Mouse (Mus musculus) gastrocnemius, adult 18-20 months (tissue): ENCODE data around the gene Anp32e. TPM values are rescaled to one million over a fixed set of nuclear protein-coding genes. Genes with fewer than 3 reads are reported as not detected.
"Not testable (repeated sequence)": the region's sequence is repeated elsewhere in the genome, so short reads cannot be mapped to it uniquely, and the experiment has no call there.

Experiments used
- DNase-seq: peaks from one replicate; pipeline ENCODE4 v3.0.0; 2021; ENCODE audit warnings: low spot score
- total RNA-seq, 2 experiments: library from RNA; stranded (reverse); gene quantifications; 2 replicates each; pipeline ENCODE4 v1.2.3; 2021

Gene Anp32e
- total RNA-seq, 2 experiments from 2014 or later = 75.9 to 97.2 TPM

DNA sequence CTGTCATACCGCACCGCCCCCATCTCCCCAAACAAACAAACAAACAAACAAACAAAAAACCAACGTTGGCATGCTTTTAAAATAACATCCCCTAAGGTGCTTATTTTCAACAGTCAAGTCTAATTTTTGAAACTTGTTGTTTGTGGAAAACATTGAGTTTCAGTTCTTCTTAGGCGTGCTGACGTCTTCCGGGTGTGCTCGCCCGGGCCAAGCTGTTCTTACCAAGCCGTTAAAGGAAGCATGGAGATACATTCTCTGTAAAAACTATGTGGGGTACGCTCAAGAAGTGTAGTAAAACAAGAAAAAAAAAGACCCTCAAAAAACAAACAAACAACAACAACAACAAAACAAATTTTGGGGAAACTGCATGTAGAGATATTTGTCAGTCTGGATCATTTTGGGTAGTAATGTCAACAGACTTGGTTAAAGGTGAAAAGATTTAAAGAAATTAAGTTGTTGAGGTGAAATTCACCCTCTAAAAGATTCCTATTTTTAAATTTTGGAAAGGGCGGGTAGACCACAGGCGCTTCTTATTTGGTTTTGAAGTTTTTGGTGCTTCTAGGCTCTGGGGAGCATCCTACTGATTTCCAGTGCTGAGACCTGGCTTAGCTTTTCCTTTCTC lies 43.3 kb downstream of the Anp32e start:
- no peak for DNase-seq

DNA sequence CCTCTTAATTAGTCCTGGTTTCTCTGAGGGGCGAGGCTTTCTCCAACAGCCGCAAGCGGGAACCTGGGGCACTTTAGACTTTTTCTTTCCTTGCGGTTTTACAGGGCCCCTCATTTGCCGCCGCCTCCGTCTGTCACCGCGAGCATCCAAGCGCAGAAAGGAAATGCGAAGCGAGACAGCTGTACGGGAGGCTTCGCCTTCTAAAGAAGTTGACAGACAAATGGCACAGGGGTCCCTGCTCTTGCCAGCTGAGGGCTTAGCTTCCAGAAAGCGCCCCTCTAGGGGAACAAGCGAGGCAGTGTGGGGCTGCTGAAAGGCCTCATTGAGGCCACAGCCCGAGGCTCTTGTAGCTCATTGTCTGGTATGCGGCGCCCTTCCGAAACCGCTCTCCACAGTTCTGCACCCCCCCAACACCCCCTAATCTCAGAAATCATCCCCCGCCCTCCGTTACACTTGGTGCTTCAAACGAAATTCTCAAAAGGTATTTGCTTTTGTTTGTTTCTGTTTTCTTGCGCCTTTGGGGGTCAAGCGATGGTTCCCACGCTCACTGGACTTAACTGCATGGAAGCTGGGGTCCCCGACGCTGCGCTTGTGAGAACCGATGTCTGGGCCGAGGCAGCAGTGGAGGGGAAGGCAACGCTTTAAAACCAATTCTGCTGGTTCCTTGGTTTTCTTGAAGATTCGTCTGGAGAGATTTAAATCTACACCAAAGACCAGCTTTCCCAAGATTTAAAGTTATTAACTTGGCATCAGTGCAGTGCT lies 44.0 kb downstream of the Anp32e start:
- no peak for DNase-seq

DNA sequence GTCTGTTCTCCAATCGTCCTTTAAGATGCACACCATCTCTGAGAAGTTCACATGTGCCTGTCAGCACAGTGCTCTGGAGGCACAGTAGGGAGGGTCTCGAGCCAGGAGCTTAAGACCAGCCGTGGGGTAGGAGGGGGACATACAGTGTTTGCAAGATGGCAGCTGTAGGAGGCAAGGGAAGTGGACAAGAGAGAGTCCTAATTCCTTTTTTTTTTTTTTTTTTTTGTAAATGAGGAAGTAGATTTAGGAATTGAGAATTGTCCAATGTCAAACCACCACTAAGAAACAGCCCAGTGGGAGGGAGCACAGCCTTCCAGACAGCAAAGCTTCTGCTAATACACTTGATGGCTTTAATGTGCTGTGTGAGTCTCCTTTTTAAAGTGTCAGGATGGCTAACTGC lies 48.0 kb downstream of the Anp32e start:
- DNase-seq = no peak

- not testable (repeated sequence) for DNase-seq
Measured at GRCm38 (mm10) chr3:95977587-95977986, 48.5 kb downstream of the Anp32e start.

DNA sequence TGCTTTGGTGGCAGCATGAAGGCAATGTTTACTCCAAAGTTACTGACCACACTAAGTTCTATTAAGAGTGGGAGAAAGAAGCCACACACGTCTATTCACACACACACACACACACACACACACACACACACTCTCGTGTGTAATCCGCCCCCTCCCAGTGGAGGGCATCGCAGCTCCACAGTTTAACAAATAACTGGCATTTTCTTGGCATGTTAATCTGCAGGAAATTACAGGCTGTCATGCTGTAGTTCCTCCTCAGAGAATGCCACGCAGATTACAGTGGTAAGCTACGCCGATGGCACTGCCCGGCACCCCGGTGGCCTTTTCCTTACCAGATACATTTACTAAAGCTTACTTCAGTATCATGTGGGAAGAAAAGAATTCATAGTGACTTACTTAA lies 49.2 kb downstream of the Anp32e start:
- no peak for DNase-seq

GRCm38 (mm10) chr3:95980276-95980970 lies 51.4 kb downstream of the Anp32e start:
- DNase-seq = no peak

DNA sequence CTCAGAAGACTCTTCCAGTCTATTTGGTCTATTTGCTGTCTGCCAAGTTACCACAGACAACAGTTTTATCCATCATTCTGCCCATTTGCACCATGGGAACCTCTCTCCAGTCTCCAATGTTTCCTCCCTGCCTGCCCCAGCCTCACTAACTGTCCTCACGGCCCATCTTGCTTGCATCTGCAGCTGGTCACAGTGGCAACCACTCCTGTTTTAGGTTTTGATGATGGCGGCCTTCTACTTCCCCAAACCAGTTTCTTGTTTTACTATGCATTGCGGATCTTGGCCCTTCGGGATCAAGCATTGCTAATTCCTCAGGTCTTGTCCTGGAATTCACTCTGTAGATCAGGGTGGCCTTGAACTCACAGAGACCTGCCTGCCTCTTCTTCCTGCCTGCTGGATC lies 53.1 kb downstream of the Anp32e start:
- DNase-seq = no peak

GRCm38 (mm10) chr3:95985209-95986000 lies 56.4 kb downstream of the Anp32e start:
- peak; percentile 55 for DNase-seq

DNA sequence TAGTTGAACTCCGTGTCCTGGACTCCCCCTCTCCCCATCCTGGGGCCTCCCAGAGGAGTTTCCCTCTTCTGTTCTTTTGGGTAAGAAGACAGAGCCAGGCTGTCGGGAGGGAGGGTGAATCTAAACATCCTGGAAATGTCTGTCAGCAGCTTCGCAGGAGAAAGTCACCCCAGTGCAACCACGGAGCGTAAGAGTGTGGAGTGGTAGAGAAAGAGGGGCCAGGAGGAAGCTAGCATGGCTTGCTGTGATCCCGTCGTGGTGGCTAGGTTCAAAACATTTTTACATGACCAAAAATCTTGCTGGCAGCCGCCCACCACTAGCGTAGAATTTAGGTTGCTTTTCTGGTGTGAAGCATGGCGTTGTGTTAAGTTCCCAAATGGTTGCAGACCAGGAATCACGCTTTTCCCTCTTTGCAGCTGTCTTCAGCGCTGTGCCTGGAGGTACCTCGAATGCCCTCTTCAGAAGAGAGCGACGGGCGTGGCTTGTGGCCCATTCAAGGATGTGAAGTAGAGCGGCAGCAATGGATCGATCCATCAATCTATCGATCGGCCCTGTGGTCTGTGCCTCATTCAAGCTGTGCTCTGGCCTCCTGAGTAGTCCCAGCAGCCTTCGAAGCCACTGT lies 57.1 kb downstream of the Anp32e start:
- DNase-seq = peak; percentile 34

- no peak for DNase-seq
Measured at GRCm38 (mm10) chr3:95986984-95987383, 57.9 kb downstream of the Anp32e start.

- DNase-seq = no peak
Measured at GRCm38 (mm10) chr3:95987386-95988110, 58.5 kb downstream of the Anp32e start.

DNA sequence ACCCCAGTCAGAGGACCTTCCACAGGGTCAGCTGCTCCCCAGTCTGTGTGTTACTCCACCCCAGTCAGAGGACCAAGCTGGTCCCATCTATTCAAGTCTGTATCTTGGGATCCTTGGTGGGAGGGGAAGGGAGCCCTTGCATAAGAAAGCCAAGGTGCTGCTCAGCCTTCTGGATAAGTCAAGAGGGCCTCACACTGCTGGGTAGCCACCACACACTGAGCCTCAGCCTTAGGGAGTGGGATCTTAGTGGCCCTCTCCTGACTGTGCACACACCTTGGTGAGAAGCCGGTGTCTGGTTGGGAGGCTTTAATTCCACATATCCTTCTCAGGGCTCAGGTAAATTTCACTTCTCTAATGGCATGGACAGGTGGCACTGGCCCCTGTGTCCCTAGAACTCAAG lies 59.1 kb downstream of the Anp32e start:
- no peak for DNase-seq

DNA sequence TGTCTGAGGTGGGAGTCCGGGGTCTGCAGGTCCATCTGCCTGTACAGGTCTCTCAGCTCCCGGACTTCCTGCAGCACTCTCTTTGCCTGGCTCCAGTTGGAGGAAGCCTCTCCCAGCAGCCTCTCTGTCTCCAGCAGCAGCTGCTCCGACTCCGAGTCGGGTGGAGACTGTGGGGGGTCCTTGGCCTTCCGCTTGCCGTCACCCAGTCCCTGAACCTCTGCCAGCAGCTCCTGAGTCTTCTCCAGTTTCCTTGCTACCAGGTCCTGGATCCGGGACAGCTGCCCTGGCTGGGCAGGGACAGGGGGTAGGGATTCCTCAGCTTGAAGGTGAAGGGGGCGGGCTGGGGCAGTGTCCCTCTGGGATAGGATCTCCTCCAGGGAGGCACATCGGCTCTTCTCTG lies 59.9 kb downstream of the Anp32e start:
- peak; percentile 58 for DNase-seq

DNA sequence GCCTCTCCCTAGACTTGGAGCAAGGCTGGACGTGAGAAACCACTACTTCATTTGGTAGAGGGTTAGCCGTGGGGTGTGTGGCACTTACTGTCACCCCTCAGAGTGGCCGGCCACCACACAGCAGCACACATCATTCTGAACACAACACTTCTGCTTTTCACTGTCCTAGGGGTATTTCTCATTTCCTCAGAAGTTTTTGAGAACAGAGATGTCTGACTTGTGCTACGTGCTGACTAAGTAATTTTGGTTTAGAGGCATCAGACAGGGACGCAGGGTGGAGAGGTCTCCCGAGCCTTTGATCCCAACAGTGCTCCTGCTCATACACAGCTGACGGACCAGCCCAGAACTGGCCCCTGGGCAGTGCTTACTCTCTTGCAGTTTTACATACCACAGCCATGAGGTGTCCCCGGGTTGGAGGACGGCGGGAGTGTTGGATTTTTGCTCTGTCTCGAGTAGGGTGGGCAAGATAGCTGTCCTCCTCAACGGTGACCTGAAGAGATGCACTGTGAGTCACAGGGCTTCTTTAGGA lies 61.4 kb downstream of the Anp32e start:
- DNase-seq = no peak

DNA sequence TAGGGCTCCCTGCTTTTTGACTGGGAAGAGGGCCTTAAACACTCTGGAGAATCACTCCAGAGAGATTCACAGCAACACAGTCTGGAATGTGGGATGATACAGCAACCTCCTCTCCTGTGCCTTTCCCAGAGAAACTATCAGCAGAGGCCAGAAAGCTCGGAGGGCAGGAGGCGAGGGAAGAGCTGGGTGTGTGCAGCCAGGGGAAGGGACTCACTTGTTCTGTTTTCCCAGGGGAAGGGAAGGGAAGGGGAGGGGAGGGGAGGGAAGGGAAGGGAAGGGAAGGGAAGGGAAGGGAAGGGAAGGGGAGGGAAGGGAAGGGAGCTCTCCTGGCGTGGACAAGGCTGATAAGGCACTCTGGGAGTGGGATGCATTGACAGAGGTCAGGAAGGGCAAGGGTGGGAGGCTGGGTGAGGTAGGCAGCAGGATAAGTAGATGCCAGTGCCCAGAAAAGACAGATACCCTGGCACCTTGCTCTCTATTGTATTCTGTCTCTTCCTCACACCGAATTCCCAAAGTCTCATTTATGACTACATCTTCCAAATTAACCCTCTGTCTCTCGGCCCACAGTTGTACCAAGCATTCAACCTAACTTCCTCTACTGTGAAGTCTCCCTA lies 64.1 kb downstream of the Anp32e start:
- DNase-seq = no peak

DNA sequence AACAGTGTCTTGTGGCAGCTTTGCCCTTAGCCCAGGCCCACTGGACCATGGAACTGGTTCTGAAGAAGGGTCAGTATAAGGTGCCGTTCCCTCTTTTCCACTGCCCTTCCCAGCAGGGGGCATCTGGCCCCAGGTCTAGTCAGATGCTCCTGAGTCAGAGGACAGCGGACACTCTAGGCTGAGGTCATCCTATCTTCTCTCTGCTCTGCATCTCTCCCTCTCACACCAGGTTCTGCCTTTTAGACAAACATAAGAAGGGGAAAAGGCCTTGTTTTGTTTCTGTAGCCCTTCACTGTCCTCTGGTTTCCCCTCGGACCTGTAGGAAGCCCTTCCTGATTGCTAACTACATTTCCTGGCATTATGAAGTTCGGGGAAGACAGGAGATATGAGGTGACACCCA lies 64.8 kb downstream of the Anp32e start:
- DNase-seq = no peak

GRCm38 (mm10) chr3:95994381-95994846 lies 65.4 kb downstream of the Anp32e start:
- DNase-seq = no peak

DNA sequence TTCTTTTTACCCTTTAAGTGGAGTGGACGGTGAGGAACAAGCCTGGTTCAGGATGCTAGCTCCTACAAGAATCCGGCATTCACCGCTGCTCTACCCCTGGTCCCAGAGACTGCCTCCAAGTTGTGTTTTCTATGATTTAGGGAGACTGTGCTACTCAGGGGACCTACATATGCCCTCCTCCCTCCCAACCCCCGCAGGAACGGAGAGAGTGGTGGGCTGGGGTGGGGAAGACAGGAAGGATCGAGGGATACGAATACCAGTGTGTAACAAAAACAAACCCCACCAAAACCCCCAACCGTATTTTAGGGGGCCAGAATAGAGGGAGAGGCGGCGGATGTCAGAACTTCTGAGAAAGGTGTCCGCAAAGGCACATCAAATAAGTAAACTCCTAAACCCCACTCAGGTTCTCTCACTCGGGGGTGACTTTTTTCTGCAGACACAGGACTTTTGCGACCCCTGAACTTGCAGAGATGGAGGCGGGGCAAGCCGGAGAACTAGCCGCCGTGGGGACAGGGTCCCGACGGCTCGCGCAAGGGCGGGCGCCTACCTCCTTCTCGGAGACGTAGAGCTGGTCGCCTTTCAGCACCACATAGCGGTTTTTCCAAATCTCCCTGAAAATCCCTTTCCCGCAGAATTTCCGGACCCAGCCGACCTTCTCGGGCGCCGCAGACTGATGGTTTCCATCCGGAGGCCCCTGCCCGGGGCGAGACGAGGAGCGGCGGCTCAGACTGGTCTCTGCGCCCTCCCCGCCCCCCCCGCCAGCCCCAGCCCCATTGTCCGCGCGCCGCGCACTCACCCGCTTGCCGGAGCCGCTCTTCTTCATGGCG lies 66.1 kb downstream of the Anp32e start:
- DNase-seq = no peak
